Mouse (Mus musculus) heart, embryonic 14.5 days (tissue): ENCODE results near the gene Wdr26. TPM values are rescaled to one million over a fixed set of nuclear protein-coding genes. Genes with fewer than 3 reads are reported as not detected.

Source experiments
- ATAC-seq: fragments of 200-750 bp; cut with Nextera tagmentation; 2 replicates; pipeline ENCODE4 v1.8.0; 2017; ENCODE audit warnings: low read depth, moderate TSS enrichment; ENCODE audit not compliant: insufficient number of reproducible peaks, insufficient read depth, low FRiP score
- H3K27ac ChIP-seq, 2 experiments: fragments of 200-500 bp in 1 of 2; fragments of 300-500 bp in 1 of 2; sonication (generic) in 1 of 2; replicated peaks in 1 of 2; 2 replicates each; pipeline ENCODE4 v1.5.1; 2012 to 2014; ENCODE audit warnings: low read depth in 2 of 2, low read length in 2 of 2, control low read depth in 1 of 2, mild to moderate bottlenecking in 1 of 2, mixed read lengths in 1 of 2; ENCODE audit not compliant: control insufficient read depth in 1 of 2, insufficient read depth in 1 of 2
- H3K27me3 ChIP-seq: fragments of 300-500 bp; sonication (generic); 2 replicates; pipeline ENCODE4 v1.6.1; 2014; ENCODE audit warnings: mild to moderate bottlenecking, low read length, control low read depth; ENCODE audit not compliant: control insufficient read depth, insufficient read depth
- H3K36me3 ChIP-seq: fragments of 300-500 bp; sonication (generic); 2 replicates; pipeline ENCODE4 v1.6.1; 2014; ENCODE audit warnings: mild to moderate bottlenecking, control low read depth, low read length, mixed read lengths; ENCODE audit not compliant: control insufficient read depth, insufficient read depth
- H3K4me1 ChIP-seq, 2 experiments: fragments of 200-500 bp in 1 of 2; fragments of 300-500 bp in 1 of 2; sonication (generic) in 1 of 2; 2 replicates each; pipeline ENCODE4 v1.6.1; 2012 to 2014; ENCODE audit warnings: low read length in 2 of 2, control low read depth in 1 of 2, mixed read lengths in 1 of 2; ENCODE audit not compliant: control insufficient read depth in 2 of 2, insufficient read depth in 2 of 2
- H3K4me2 ChIP-seq: fragments of 300-500 bp; sonication (generic); 2 replicates; pipeline ENCODE4 v1.6.1; 2014; ENCODE audit warnings: mild to moderate bottlenecking, low read length
- H3K4me3 ChIP-seq, 2 experiments: fragments of 200-500 bp in 1 of 2; fragments of 300-500 bp in 1 of 2; sonication (generic) in 1 of 2; 2 replicates each; pipeline ENCODE4 v1.5.1; 2012 to 2014; ENCODE audit warnings: low read length in 2 of 2, mild to moderate bottlenecking in 2 of 2, control low read depth in 1 of 2, low read depth in 1 of 2, moderate library complexity in 1 of 2; ENCODE audit not compliant: control insufficient read depth in 1 of 2, insufficient read depth in 1 of 2
- H3K9ac ChIP-seq: fragments of 300-500 bp; sonication (generic); 2 replicates; pipeline ENCODE4 v1.6.1; 2014; ENCODE audit warnings: mild to moderate bottlenecking, low read length
- H3K9me3 ChIP-seq: fragments of 300-500 bp; sonication (generic); 2 replicates; pipeline ENCODE4 v1.6.1; 2016; ENCODE audit warnings: low read length, control low read depth; ENCODE audit not compliant: control insufficient read depth
- WGBS: fragments of 180-500 bp; shearing (Covaris S2); extraction: QIAGEN DNeasy Blood & Tissue Kit; methylation state at CpG from one replicate; pipeline ENCODE4 v1.1.7; 2014; 5-methylcytosine and 5-hydroxymethylcytosine counted together
- polyA plus RNA-seq: library from polyadenylated mRNA; unstranded; fragments of >200 nt; fragmentation: Nextera tagmentation; extraction: Ambion mirVana; gene quantifications from 2 replicates; pipeline ENCODE4 v1.2.1, GENCODE M21; 2014

Wdr26 gene
- polyA plus RNA-seq = 46.6 and 47.7 TPM in 2 replicates

- under 1% methylated on average over 54 of the region's 54 CpGs for WGBS
- ATAC-seq = peak; percentile 90
- Histone ChIP-seq H3K4me2 (peak within 1 kb of the TSS; percentile 76), H3K4me3 (peak within 1 kb of the TSS; percentile 69 to 92), H3K27ac (peak within 1 kb of the TSS; percentile 92), H3K36me3 (peaks cover 13% of the 10 kb centered on the region), H3K4me1 (peaks cover 12 to 26% of the 10 kb centered on the region in 2 experiments), H3K9ac (peak within 1 kb of the TSS; percentile 99), H3K9me3 (no peaks in the 10 kb centered on the region), H3K27me3 (no peaks in the 10 kb centered on the region)
Observed at GRCm38 (mm10) chr1:181211920-181212633, at the start of gene Wdr26. Gene Wdr26 (minus strand): TSS chr1:181212001.

- no peaks in the 10 kb centered on the region for H3K9me3 ChIP-seq
- no peak overlapping the region for H3K4me2 ChIP-seq
- WGBS = 28% methylated on average over 8 of the region's 8 CpGs
- H3K9ac ChIP-seq = no peak overlapping the region; the same call in 1 of the 2 replicates
- no peak overlapping the region for H3K4me3 ChIP-seq
- H3K27me3 ChIP-seq = no peaks in the 10 kb centered on the region
- H3K4me1 ChIP-seq = peaks cover 24 to 34% of the 10 kb centered on the region in 2 experiments
- H3K27ac ChIP-seq = peak overlapping the region; percentile 70 to 76
- ATAC-seq = peak; percentile 23; the same call in 1 of the 2 replicates
- no peaks in the 10 kb centered on the region for H3K36me3 ChIP-seq
Observed at GRCm38 (mm10) chr1:181260949-181261696, 49.3 kb upstream of the Wdr26 start.

GRCm38 (mm10) chr1:181260422-181260821, 48.6 kb upstream of the Wdr26 start:
- Histone ChIP-seq H3K9me3 (no peaks in the 10 kb centered on the region), H3K36me3 (no peaks in the 10 kb centered on the region), H3K4me1 (peaks cover 30 to 41% of the 10 kb centered on the region in 2 experiments), H3K27me3 (no peaks in the 10 kb centered on the region), H3K4me3 (no peak overlapping the region), H3K4me2 (no peak overlapping the region), H3K9ac (no peak overlapping the region), H3K27ac (peak overlapping the region; percentile 70 to 76)
- WGBS = 77% methylated on average over 10 of the region's 10 CpGs
- 0 out of 2 replicates have a peak, but pooled peaks have one; percentile 24 for ATAC-seq

GRCm38 (mm10) chr1:181259626-181260410, 48.0 kb upstream of the Wdr26 start:
- Histone ChIP-seq H3K27ac (peak overlapping the region in 1 of 2 experiments; percentile 41; a peak in 1 of 4 replicates), H3K4me2 (no peak overlapping the region), H3K27me3 (no peaks in the 10 kb centered on the region), H3K4me1 (peaks cover 31 to 42% of the 10 kb centered on the region in 2 experiments), H3K9me3 (no peaks in the 10 kb centered on the region), H3K4me3 (no peak overlapping the region), H3K36me3 (no peaks in the 10 kb centered on the region), H3K9ac (no peak overlapping the region)
- 75% methylated on average over 11 of the region's 11 CpGs for WGBS
- no peak for ATAC-seq

- no peak overlapping the region for H3K9ac ChIP-seq
- H3K27ac ChIP-seq = no peak overlapping the region
- no peak overlapping the region for H3K4me2 ChIP-seq
- H3K4me1 ChIP-seq = peaks cover 31 to 42% of the 10 kb centered on the region in 2 experiments
- H3K36me3 ChIP-seq = no peaks in the 10 kb centered on the region
- H3K27me3 ChIP-seq = no peaks in the 10 kb centered on the region
- ATAC-seq = no peak
- no peak overlapping the region for H3K4me3 ChIP-seq
- 51% methylated on average over 5 of the region's 5 CpGs for whole genome bisulfite sequencing
- no peaks in the 10 kb centered on the region for H3K9me3 ChIP-seq
Observed at GRCm38 (mm10) chr1:181259056-181259455, 47.3 kb upstream of the Wdr26 start.

GRCm38 (mm10) chr1:181258616-181259015, 46.8 kb upstream of the Wdr26 start:
- no peak for ATAC-seq
- Histone ChIP-seq H3K27me3 (no peaks in the 10 kb centered on the region), H3K36me3 (no peaks in the 10 kb centered on the region), H3K27ac (no peak overlapping the region), H3K4me2 (no peak overlapping the region), H3K4me1 (peaks cover 31 to 42% of the 10 kb centered on the region in 2 experiments), H3K9ac (no peak overlapping the region), H3K4me3 (no peak overlapping the region), H3K9me3 (no peaks in the 10 kb centered on the region)
- WGBS = 68% methylated on average over 5 of the region's 5 CpGs
